Mouse (Mus musculus) cerebellum, postnatal 36 days (tissue): ENCODE measurements at regions not wholly inside any gene's neighbourhood (a gene's known extent, or its start where the extent isn't known, plus 50 kb on each side); places are given as distances from the start of the nearest gene placed in this dataset.

Experiments
- DNase-seq, 2 experiments: peaks; one replicate each; pipeline ENCODE4 v3.0.0; 2021 to 2022; ENCODE audit warnings: mixed read lengths in 2 of 2

DNA sequence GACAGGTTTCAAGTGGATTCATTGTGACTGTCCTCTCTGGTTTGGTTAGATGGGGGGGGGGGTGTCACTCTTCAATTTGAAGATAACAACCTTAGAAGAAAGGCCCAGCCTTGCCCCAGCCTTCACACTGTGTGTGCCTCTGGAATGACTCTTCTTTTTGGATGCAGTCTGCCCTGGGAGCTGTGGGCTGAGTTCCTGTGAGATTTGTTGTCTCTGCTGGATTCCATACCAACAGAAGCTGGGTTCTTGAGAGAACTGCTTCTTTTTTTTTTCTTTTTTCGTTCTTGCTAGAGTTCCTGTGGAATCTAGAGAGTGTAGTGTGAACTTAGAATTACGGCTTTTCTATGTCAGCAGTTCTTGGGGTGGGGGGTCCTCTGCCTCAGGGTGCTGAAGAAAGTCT lies 200.9 kb downstream of the Enc1 start:
- no peak for DNase-seq

DNA sequence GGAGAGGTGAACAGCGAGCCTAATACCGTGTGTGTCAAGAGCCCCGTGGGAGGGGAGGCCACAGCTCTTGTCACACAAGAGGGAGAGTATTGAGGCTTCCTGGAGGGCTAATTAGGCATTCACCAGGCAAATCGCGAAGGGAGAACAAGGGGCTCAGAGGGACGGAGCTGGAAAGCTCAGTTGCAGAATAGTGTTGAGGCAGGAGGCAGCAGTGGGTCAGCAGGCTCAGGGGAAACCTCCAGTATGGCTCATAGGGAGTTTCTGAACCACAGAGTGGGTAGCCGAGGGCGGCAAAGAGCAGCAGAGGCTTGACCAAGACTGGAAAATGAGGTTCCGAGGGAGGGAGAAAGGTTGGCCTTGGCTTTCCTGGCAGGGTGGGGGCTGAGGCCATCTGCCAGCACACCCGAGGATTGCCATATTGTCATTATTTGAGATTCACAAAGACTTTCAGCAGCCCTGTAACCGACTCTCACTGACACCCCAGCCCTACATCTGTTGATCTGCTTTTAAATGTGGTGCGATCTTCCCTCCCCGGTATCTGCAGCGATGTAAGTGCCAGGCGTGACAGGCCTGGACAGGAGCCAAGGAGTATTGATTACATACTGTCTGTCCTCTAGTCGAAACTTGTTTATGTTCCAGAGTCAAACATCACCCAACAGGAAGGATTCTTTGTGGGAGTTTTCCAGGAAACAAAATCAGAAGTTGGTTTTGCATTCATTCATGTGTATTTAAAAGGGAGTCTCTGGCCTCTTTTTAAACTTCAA lies 198.5 kb downstream of the Enc1 start:
- DNase-seq: peak in 1 of 2 experiments; percentile 2

DNA sequence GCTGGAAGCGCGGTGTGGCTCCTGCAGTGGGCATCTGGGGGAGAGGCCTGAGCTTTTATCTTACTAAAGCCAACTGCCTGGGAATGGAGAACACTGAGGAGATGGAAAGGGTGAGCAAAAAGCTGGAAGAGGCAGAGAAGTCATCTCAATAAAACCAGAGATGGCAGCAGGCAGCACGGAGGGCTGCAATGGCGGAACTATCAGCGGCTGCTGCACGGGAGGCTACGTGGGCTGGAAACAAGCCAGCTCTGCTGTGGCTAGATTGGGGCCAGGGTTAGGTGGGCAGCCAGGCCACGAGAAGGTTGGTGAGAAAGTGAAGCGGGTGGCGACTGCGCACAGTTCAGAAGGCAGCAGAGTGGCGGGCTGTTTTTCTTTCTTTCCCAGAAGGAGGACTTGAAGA lies 197.8 kb downstream of the Enc1 start:
- peak in 1 of 2 experiments; percentile 5 for DNase-seq

DNA sequence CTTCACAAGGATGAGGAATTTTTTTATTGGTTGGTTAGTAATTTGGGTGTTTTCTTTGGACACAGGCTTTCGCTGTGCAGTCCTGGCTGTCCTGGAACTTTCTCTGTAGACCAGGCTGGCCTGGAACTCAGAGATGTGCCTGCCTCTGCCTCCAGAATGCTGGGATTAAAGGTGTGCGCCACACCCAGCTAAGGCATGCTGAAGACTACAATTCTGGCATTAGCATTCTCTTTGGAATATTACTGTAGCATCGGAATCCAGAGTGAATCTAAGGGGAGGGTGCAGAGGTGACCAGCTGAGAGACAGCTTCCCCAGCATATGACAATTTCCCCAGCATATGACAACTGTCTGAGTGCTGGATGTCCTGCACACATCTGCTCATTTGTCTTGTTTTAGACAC lies 197.4 kb downstream of the Enc1 start:
- DNase-seq: no peak

DNA sequence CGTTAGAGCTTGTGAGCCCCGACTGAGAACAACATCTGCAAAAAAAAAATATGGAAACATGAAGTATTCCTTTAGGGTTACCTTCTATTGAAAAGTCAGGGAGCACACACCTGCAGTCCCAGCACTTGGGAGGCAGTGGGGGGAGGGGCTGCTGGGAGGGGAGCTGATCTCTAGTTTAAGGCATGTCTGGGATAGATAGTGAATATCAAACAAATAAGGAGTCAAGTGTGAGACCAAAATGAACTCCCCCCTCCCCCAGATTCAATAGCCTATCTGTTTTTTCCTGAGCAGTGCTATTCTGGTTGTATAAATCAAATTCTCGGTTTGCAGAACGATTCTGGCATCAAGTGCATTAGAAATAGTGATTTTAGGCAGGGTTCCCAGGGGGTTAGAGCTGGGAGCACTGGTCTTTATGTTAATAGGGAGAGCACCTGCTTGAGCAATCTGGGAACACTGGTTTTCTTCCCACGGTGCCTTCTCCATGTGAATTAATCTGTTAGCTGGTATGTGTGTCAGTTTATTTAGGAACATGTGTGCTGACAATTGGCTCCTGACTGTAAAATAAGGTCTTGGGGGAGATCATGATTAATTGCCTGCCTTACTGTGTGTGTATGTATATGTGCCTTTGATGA lies 195.9 kb downstream of the Enc1 start:
- no peak for DNase-seq

DNA sequence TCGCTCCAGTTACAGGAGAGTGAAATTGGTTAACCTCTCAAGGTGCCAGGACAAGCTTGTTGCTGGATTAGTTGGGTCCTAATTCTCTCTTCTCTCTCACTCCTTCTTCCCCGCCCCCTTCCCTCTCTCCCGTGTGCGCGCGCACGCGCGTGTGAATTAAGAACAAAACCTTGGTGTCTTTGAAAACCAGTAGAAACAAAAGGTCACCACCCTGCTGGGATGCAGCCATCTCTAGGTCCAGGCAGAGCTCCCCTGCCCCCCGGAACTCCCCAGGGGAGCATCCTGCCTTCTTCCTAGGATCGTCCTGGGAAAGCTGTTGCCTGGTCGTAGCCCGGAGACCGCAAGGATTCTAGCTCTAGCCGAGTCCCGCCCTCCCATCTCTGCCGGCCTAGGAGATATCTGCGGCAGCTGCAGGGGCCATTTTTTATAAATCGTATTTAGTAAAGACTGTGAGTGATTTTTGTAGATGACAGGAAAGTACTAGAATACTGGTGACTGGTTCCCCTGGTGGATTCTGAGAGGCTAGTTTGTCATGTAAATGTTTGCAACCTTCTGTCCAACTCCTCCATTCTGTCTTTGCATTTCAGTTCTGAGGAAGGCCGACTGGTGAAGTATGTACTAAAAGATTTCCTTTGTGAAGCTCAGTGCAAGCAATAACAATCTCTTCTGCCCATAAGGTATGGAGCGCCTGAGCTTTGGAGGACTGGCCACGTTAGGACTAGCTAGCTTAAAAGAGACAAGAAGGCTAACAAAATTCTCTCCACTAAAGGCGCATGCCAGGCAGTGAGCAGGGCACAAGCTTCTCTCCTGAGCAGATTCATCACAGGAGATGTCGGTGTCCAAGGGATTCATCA lies 195.2 kb downstream of the Enc1 start:
- peak in 1 of 2 experiments; percentile 11 for DNase-seq

DNA sequence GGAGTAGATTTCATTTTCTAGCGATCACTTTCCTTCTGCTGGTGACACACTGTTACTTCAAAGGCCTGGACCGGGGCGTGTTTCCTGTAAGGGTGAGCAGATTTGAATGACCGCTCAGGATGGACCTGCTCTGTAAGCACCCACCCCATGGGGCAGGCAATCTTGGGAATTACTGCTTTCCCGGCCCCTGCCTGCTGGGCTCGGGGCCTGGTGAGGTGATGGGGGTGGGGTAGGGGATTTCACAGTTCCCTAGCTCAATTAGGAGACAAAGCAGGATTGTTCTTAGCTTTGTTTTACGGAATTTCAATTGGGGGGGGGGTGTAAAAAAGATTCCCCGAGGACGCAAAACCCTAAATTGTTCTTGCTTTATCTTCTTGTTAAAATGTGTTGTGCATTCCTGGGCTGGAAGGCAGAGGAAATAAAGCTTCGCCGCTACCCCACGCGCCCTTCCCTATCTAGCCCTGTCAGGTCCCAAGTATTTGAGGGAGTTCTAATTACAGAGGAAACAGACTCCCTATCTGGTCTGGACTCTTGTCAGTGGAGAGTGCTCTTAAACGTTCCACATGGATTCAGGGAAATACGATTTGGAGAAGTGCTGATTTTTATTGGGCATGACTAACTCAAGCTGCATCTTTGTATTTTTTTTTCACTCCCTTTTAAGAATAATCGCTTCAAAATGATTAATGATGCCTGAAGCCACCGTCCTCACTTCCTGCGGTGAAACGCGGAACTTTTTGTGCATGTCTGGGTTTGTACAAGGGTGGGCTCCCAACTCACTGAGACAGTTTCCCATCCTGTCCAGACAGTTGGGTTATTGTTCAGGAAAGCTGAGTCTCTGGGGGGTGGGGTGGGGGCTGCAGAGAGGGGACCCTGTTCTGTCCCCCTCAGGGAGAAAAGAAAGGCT lies 194.3 kb downstream of the Enc1 start:
- DNase-seq: no peak

DNA sequence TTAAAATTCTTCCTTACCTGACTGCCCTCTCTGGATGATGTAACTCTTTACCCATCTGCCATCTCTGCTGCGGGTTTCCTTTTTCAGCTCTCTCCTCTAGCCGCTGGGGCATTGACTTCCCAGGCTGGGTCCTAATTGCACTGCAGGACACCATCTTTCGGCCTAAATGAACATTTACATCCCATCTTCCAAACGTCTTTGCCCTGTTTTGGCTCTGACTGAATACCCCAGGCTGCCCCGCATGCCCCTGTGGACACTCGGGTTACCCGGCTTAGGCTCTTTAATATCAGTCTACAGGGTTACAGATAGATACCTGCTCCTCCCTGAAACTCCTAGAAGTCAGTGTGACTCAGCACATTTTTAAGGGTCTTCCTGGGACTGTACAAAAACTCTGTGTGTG lies 193.3 kb downstream of the Enc1 start:
- no peak for DNase-seq

DNA sequence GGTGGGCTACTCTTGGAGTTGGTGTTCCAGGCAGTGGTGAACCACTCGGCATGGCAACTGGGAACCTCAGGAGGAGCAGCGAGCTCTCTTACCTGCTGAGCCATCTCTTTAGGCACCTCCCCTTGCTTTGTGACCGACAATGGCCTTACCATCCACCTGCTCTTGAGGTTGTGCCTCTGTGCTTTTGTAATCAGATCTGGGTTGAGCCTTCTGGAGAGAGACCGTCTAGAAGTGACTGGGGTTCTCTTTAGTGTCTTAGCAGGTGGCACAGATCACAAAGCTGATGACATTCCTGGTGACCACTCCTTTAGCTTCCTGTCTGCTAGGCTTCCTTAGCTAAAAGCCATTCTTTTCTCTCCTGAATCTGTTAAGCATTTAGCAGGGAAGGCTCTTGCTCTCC lies 191.7 kb downstream of the Enc1 start:
- DNase-seq: no peak

DNA sequence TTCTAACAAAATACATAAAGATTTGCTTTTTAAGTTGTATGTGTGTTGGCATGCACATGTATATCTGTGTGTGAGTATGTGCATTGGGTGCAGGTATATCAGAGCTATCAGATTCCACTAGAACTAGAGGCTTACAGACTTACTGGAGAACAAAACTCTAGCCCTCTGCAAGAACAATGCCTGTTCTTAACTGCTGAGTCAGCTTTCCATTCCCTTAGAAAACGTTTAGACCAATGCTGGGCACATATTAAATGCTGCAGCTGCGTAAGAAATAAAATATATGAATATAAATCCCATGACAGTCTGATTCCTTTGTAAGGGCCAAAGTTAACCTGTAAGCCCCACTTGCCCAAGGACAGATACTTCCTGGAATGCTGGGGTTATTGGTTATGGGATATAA lies 190.0 kb downstream of the Enc1 start:
- no peak for DNase-seq

DNA sequence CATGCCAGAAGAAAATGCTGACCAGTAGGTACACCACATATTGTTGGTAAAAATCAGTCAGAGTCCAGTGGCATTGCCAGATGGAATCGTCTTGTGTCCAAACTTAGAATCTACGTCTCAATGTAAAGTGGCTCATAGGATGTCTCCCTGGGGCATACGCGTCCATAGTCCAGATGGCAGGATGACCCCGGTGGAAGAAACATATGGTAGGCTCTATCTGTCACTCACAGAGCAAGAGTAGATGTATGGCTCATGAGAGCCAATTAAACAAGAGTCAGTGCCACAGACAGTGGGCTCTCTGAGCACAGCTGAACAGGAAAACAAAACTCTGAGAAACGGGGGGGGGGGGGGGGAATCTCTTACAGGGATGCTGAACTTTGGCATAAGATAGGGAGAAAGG lies 187.3 kb downstream of the Enc1 start:
- no peak for DNase-seq

DNA sequence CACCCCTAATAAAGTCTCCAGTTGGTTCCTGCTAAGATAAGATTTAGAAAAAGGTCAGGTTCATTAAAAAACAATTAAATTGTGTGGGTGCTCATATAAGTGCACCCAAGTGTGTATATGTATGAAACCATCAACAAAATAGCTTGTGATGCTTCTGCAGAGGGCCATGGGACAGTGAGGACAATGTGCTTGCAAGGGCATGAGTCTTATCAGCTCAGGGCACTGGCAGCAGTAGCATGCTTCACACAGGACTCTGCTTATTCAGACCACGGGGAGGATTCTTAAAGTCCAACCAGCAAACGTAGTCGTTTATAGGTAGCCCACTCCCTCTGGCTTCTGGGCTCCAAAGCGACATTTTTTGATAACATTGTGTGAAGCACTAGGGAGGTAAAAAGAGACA lies 186.6 kb downstream of the Enc1 start:
- no peak for DNase-seq

DNA sequence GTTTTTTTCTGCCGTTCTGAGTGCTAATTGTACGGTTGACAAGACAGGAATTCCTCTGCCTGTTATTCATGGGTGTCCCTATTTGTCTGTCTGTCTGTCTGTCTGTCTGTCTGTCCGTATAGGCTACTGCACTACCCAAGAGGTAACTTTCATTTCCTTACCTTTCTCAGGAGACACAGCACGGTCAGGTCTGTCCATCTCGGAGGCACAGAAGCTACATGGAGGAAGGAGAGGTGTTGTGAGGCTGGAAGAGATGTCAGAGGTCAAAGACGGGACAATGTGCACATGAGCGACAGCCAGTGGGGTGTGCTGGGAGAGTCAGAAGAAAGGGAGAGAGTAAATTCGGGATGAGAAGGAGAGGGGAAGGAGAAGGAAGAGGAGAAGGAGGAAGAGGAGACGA lies 184.8 kb downstream of the Enc1 start:
- no peak for DNase-seq

DNA sequence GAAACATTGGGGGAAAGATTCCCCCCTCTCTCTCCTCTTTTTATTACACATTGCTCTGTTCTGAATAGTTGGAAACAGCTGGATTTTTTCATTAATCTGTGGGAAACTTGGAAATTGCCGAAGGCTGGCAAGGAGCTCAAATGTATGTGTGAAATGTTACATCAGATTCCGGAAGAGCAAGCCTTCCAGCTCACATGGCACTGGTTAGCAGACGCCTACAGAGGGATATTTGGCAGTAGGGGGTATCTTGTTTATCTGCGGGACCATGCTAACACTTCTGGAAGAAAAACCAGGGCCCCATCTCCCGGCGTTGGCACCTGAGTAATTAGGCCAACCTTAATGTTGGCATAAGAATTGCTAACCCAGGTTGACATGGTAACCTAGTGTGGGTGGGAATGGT lies 183.0 kb downstream of the Enc1 start:
- DNase-seq: no peak

DNA sequence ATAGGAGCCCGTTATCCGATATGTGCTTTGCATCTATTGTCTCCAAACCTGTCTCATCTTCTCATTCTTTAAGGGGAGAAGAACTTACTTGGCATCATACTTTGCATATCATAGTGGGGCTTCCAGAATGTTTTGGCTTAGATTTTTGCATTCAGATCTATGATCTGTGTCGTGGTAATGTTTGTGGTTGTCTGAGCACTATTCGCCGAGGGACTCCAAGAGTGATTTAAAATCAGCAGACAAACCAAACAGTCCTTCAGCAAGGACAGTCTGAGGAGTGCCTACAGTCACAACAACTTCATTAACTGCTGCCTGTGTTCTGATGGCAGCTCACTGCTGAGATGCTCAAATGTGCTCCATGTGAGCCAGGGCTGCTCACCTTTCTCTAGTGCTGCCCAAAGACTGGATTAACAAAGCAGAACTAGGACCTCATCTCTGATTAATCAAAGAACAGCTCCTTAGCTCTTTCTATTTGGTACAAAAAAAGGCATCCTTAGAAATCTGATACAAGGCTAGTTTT lies 182.5 kb downstream of the Enc1 start:
- DNase-seq: no peak

DNA sequence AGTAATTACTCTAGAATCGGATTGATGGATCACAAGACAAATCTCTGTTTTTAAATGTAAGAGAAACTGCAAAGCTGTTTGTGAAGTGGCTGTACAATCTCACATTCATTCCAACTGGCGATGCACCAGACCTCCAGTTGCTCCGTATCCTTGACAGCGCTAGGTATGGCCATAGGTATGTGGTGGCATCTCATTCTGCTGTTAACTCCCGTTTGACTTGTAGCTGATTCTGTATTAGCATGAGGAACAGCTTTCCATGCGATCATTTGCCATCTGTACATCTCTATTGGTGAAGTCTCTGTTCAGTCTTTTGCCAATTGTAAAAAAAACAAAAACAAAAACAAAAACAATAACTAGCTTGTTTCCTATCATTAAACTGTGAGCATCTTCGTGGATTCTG lies 182.0 kb downstream of the Enc1 start:
- no peak for DNase-seq

DNA sequence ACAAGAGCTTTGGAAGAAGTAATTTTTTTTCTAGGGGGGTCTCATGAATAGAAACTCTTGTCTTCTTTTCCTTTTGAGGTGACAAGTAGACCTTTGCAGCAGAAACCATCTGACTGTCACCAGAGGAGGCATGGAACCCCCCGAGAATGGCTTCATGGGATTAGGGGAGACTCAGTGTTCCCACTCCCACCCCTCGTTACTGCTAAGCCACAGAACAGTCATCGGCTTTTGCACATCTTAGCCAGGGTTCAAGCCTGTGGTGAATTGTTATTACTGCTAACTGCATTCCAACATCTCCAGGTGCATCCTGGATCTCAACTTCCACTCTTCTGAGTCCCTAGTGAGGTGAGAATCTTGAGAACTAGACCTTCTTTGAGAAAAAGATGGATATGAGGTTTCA lies 180.9 kb downstream of the Enc1 start:
- DNase-seq: no peak

DNA sequence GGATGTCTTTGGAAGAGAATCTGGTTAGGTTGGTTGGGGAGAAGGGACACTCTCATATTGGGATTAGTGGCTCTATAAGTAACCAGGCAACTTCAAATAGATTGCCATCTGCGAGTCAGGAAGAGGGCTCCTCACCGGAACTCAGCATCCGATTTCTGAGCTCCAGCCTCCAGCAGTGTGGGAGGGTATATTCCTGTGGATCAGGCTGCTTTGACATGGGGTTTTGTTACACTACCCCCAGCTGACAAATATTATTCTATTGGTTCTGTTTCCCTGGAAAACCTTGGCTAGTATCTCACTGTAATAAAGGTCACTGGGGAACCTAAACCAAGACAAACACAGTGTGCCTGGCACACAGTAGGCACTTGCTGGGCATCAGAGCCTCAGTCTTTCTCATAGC lies 179.9 kb downstream of the Enc1 start:
- DNase-seq: no peak

DNA sequence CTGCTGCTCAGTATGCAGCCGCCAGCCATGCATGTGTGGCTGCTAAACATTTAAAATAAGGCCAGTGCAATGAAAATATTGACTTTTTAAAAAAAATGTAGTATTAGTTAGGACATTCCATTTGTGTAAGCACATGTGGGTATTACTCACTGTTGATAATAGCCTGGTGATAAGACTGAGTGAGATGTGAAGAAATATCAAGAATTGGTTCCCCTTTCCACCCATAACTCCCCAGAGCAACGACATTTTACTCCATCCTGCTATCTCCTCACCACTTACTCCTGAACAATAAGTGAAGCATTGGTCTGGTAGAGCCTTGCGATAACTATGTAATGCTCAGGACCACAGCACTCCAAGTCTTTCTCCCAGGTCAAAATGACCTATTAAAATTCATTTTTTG lies 178.2 kb downstream of the Enc1 start:
- no peak for DNase-seq

DNA sequence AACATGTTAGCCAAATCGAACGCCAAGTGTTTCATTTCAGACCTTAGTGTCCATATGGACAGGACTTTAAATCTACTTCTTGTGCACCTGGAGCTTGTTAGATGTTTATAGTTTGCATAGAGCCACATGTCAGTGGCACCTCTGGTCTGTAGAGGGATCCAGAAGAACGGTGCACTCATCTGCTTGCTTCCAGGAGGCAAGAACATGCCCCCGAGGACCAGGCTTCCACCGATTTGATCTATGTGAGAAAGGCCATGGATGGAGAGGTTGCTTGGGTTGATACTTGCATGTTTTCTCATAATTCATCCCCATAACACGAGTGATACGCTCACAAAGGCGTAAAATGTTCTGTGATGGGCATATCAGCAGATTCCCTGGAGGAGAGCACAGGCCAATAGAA lies 177.8 kb downstream of the Enc1 start:
- DNase-seq: no peak

DNA sequence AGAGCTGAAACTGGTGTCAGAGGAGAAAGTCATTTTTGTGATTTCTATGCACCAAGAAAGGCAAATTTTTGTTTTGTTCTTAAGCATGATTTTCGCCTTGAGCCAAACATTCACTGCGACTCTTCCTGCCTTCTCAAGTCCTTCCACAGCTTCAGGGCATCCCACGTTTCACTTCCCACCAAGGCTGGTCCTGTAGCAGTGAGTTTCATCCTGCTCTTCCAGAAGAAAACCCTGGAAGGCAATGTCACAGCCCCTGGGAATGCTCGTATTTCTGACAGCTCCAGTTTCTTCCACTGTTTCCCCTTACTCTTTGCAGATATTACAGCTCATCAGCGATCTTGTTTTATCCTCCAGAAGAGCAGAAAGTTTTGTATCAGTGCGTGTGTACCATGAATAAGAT lies 177.2 kb downstream of the Enc1 start:
- no peak for DNase-seq

DNA sequence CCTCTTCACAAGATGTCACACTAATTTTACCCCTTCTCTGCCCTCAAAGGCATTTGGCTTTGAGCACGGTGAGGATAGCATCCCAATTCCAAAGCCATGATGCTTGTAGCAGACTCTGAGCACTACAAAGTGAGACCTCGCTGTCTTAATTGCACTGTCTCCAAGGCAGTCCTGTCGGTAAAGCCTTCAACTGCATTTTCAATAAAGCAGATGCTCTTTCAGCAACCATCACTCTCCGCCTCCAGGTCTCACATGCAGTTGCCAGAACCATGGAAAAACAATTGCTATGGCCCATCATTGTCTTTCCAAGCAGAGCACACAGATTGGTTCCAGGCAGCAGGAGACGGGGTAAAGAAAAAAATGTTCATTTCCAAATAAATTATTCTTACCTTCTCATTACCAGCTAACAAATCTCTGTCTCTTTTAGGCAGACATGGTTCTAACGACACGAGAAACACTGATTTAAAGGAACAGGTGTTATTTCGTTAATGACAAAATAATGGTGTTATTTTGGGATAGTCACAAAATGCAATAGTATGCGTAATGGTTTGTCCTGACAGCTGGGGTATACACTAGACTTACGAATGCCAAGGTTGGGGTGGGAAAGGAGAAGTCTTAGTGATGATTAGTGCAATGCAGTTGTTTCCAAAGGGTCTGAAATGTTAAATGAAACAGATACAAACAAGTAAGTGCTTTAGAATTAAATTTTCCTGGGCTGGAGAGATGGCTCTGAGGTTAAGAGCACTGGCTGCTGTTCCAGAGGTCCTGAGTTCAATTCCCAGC lies 175.2 kb downstream of the Enc1 start:
- no peak for DNase-seq
